Mouse (Mus musculus): Measurements from ENCODE around the gene Adk. TPM values are rescaled to one million over a fixed set of nuclear protein-coding genes. Genes with fewer than 3 reads are reported as not detected.
"Not testable (repeated sequence)": the region's sequence is repeated elsewhere in the genome, so short reads cannot be mapped to it uniquely, and the experiment has no call there.

The Adk gene
- polyA plus RNA-seq, 1 experiment from 2014 or later = 197 TPM

- H3K4me1 ChIP-seq (replicated peaks) = peaks cover 77% of the 10 kb centered on the region
- no peak overlapping the region for H3K27ac ChIP-seq (replicated peaks)
- H3K36me3 ChIP-seq (replicated peaks) = 0 out of 2 replicates have a peak, but pooled peaks cover 3% of the 10 kb centered on the region
- H3K9me3 ChIP-seq (replicated peaks) = no peaks in the 10 kb centered on the region
- H3K9ac ChIP-seq = no peak overlapping the region
- H3K4me3 ChIP-seq (replicated peaks) = no peak overlapping the region
- no peak overlapping the region for H3K4me2 ChIP-seq
- WGBS (ENCODE audit: insufficient replicate concordance) = 63% methylated on average over 2 of the region's 2 CpGs
- no peak for ATAC-seq (ENCODE audit: insufficient read depth)
- no peaks in the 10 kb centered on the region for H3K27me3 ChIP-seq
Measured at GRCm38 (mm10) chr14:21086106-21086505, 33.7 kb downstream of the Adk start.

- Histone ChIP-seq H3K4me3 (replicated peaks) (no peak overlapping the region), H3K9ac (no peak overlapping the region), H3K27me3 (no peaks in the 10 kb centered on the region), H3K4me1 (replicated peaks) (peaks cover 71% of the 10 kb centered on the region), H3K4me2 (no peak overlapping the region), H3K36me3 (replicated peaks) (peaks cover 4% of the 10 kb centered on the region; the same call in 1 of the 2 replicates), H3K9me3 (replicated peaks) (no peaks in the 10 kb centered on the region), H3K27ac (replicated peaks) (0 out of 2 replicates have a peak overlapping the region, but pooled peaks have one; percentile 25)
- 55% methylated on average over 7 of the region's 7 CpGs for WGBS (ENCODE audit: insufficient replicate concordance)
- ATAC-seq (ENCODE audit: insufficient read depth) = no peak
Measured at GRCm38 (mm10) chr14:21086827-21087351, 34.5 kb downstream of the Adk start.

- 70% methylated on average over 4 of the region's 4 CpGs for WGBS (ENCODE audit: insufficient replicate concordance)
- H3K9me3 ChIP-seq (replicated peaks) = no peaks in the 10 kb centered on the region
- peaks cover 9% of the 10 kb centered on the region for H3K36me3 ChIP-seq (replicated peaks)
- no peaks in the 10 kb centered on the region for H3K27me3 ChIP-seq
- H3K4me1 ChIP-seq (replicated peaks) = peaks cover 67% of the 10 kb centered on the region
- no peak overlapping the region for H3K9ac ChIP-seq
- ATAC-seq (ENCODE audit: insufficient read depth) = no peak
- 0 out of 2 replicates have a peak overlapping the region, but pooled peaks have one; percentile 25 for H3K27ac ChIP-seq (replicated peaks)
- H3K4me2 ChIP-seq = no peak overlapping the region
- H3K4me3 ChIP-seq (replicated peaks) = no peak overlapping the region
Measured at GRCm38 (mm10) chr14:21087390-21088060, 35.2 kb downstream of the Adk start.

GRCm38 (mm10) chr14:21088731-21089130, 36.4 kb downstream of the Adk start:
- 57% methylated on average over 3 of the region's 3 CpGs for WGBS (ENCODE audit: insufficient replicate concordance)
- Histone ChIP-seq H3K9ac (no peak overlapping the region), H3K9me3 (replicated peaks) (no peaks in the 10 kb centered on the region), H3K4me3 (replicated peaks) (no peak overlapping the region), H3K4me2 (no peak overlapping the region), H3K36me3 (replicated peaks) (peaks cover 13% of the 10 kb centered on the region), H3K4me1 (replicated peaks) (peaks cover 56% of the 10 kb centered on the region), H3K27ac (replicated peaks) (no peak overlapping the region), H3K27me3 (no peaks in the 10 kb centered on the region)
- ATAC-seq (ENCODE audit: insufficient read depth) = no peak

GRCm38 (mm10) chr14:21090400-21090799, 38.0 kb downstream of the Adk start:
- H3K4me1 ChIP-seq (replicated peaks) = peaks cover 45% of the 10 kb centered on the region
- no peaks in the 10 kb centered on the region for H3K9me3 ChIP-seq (replicated peaks)
- H3K4me2 ChIP-seq = peak overlapping the region; percentile 13; the same call in 1 of the 2 replicates
- 28% methylated on average over 3 of the region's 3 CpGs for WGBS (ENCODE audit: insufficient replicate concordance)
- H3K36me3 ChIP-seq (replicated peaks) = peaks cover 21% of the 10 kb centered on the region
- H3K27ac ChIP-seq (replicated peaks) = 0 out of 2 replicates have a peak overlapping the region, but pooled peaks have one; percentile 30
- ATAC-seq (ENCODE audit: insufficient read depth) = no peak
- H3K4me3 ChIP-seq (replicated peaks) = no peak overlapping the region
- H3K9ac ChIP-seq = no peak overlapping the region
- H3K27me3 ChIP-seq = no peaks in the 10 kb centered on the region

GRCm38 (mm10) chr14:21090930-21091486, 38.6 kb downstream of the Adk start:
- no peak overlapping the region for H3K4me3 ChIP-seq (replicated peaks)
- H3K9ac ChIP-seq = no peak overlapping the region
- H3K9me3 ChIP-seq (replicated peaks) = no peaks in the 10 kb centered on the region
- H3K27me3 ChIP-seq = no peaks in the 10 kb centered on the region
- 76% methylated on average over 3 of the region's 3 CpGs for WGBS (ENCODE audit: insufficient replicate concordance)
- H3K27ac ChIP-seq (replicated peaks) = no peak overlapping the region
- peaks cover 21% of the 10 kb centered on the region for H3K36me3 ChIP-seq (replicated peaks)
- no peak for ATAC-seq (ENCODE audit: insufficient read depth)
- no peak overlapping the region for H3K4me2 ChIP-seq
- peaks cover 42% of the 10 kb centered on the region for H3K4me1 ChIP-seq (replicated peaks)

GRCm38 (mm10) chr14:21094161-21094560, 41.8 kb downstream of the Adk start:
- H3K4me3 ChIP-seq (replicated peaks); ATAC-seq (ENCODE audit: insufficient read depth): not testable (repeated sequence)
- peaks cover 21% of the 10 kb centered on the region for H3K4me1 ChIP-seq (replicated peaks)

GRCm38 (mm10) chr14:21096279-21096678, 43.9 kb downstream of the Adk start:
- Histone ChIP-seq H3K36me3 (replicated peaks) (peaks cover 26% of the 10 kb centered on the region), H3K4me3 (replicated peaks) (no peak overlapping the region), H3K9me3 (replicated peaks) (no peaks in the 10 kb centered on the region), H3K27ac (replicated peaks) (0 out of 2 replicates have a peak overlapping the region, but pooled peaks have one; percentile 51), H3K27me3 (no peaks in the 10 kb centered on the region), H3K4me2 (no peak overlapping the region), H3K9ac (no peak overlapping the region), H3K4me1 (replicated peaks) (peaks cover 13% of the 10 kb centered on the region)
- ATAC-seq (ENCODE audit: insufficient read depth) = no peak

More at GRCm38 (mm10) chr14:21094161-21094560, 41.8 kb downstream of the Adk start:
- not testable (repeated sequence) for H3K27me3 ChIP-seq; H3K9me3 ChIP-seq (replicated peaks); H3K27ac ChIP-seq (replicated peaks); H3K4me2 ChIP-seq; H3K9ac ChIP-seq
- peaks cover 26% of the 10 kb centered on the region for H3K36me3 ChIP-seq (replicated peaks)

GRCm38 (mm10) chr14:21096689-21097088, 44.3 kb downstream of the Adk start:
- Histone ChIP-seq H3K27me3 (no peaks in the 10 kb centered on the region), H3K4me1 (replicated peaks) (peaks cover 16% of the 10 kb centered on the region), H3K9ac (no peak overlapping the region), H3K4me2 (no peak overlapping the region), H3K4me3 (replicated peaks) (no peak overlapping the region), H3K9me3 (replicated peaks) (no peaks in the 10 kb centered on the region), H3K36me3 (replicated peaks) (peaks cover 26% of the 10 kb centered on the region), H3K27ac (replicated peaks) (peak overlapping the region; percentile 53)
- ATAC-seq (ENCODE audit: insufficient read depth) = peak; percentile 74
- 64% methylated on average over 4 of the region's 4 CpGs for WGBS (ENCODE audit: insufficient replicate concordance)

GRCm38 (mm10) chr14:21099371-21099770, 47.0 kb downstream of the Adk start:
- no peak for ATAC-seq (ENCODE audit: insufficient read depth)
- no peak overlapping the region for H3K4me2 ChIP-seq
- H3K4me3 ChIP-seq (replicated peaks) = no peak overlapping the region
- no peaks in the 10 kb centered on the region for H3K27me3 ChIP-seq
- H3K4me1 ChIP-seq (replicated peaks) = peaks cover 16% of the 10 kb centered on the region
- 0 out of 2 replicates have a peak, but pooled peaks cover 15% of the 10 kb centered on the region for H3K36me3 ChIP-seq (replicated peaks)
- H3K27ac ChIP-seq (replicated peaks) = no peak overlapping the region
- no peak overlapping the region for H3K9ac ChIP-seq
- 63% methylated on average over 7 of the region's 7 CpGs for WGBS (ENCODE audit: insufficient replicate concordance)
- H3K9me3 ChIP-seq (replicated peaks) = no peaks in the 10 kb centered on the region

GRCm38 (mm10) chr14:21100876-21101275, 48.5 kb downstream of the Adk start:
- Histone ChIP-seq H3K4me3 (replicated peaks) (no peak overlapping the region), H3K9ac (no peak overlapping the region), H3K4me1 (replicated peaks) (peaks cover 14% of the 10 kb centered on the region), H3K4me2 (no peak overlapping the region), H3K27me3 (no peaks in the 10 kb centered on the region), H3K36me3 (replicated peaks) (0 out of 2 replicates have a peak, but pooled peaks cover 7% of the 10 kb centered on the region), H3K9me3 (replicated peaks) (no peaks in the 10 kb centered on the region), H3K27ac (replicated peaks) (no peak overlapping the region)
- ATAC-seq (ENCODE audit: insufficient read depth) = no peak
- 60% methylated on average over 2 of the region's 2 CpGs for WGBS (ENCODE audit: insufficient replicate concordance)
